ENCODE assay signal across 8 mouse cellular contexts in the genomic region with DNA sequence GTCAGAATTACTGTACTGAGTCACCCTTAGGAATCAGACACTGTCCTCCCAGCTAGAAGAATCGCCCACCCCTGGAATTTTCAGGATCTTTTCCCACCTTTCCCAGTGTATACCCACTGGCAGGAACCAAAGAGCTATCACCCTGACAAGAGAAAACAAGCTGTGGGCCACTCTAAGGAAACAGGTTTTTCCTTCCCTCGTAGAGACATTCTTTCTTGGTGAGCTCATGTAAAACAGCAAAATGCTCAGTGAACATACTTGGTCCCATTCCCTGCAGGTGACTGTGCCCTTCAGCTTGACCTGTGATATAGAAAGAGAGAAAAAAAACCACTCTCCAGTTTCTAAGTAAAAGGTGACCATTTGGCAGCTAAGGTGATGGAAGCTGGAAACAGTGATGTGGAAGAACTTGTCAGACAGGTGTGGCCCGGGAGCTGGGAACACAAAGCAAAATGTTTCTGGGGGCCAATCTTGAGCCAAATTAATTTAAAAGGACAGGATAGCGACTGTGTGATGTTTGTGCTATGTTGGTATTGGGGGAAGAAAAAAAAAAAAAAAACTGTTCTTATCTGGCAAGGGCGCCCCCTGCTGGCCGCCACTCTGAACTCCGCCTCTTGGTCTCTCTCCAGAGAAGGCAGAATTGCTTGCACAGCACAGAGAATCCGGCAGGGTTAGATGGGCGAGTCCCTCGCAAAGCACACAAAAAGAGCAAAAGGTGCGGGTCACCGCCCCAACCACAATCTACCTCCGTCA.
DNase-seq lines count a peak whose midpoint lies in the region; ATAC-seq lines count a peak whose summit lies in the region.

No protein-coding gene starts in this region.

- H3K4me3 ChIP-seq in hindbrain, embryonic 14.5 days (replicated peaks; ENCODE audit: low read length) = peak overlapping the region; percentile 19

- H3K27ac ChIP-seq in hindbrain, embryonic 14.5 days = no peak overlapping the region

- no peak overlapping the region for H3K9ac ChIP-seq in hindbrain, embryonic 14.5 days

- H3K4me1 ChIP-seq in hindbrain, embryonic 14.5 days (replicated peaks; ENCODE audit: control insufficient read depth, insufficient read depth, low read length) = peaks cover 12% of the 10 kb centered on the region

- whole genome bisulfite sequencing in hindbrain, embryonic 14.5 days = 22% methylated on average over 13 of the region's 13 CpGs

- no peaks in the 10 kb centered on the region for H3K9me3 ChIP-seq in hindbrain, embryonic 14.5 days (ENCODE audit: control insufficient read depth, low read length)

- no peaks in the 10 kb centered on the region for H3K36me3 ChIP-seq in hindbrain, embryonic 14.5 days (replicated peaks; ENCODE audit: control insufficient read depth, insufficient read depth)

- peak; percentile 55 for DNase-seq in T-cell, adult 2 months (ENCODE audit: low spot score)
- peak; percentile 79 to 87 for DNase-seq in cerebellum, postnatal 25 days
- peak; percentile 80 to 82 for DNase-seq in frontal cortex, postnatal 36 days (ENCODE audit: low spot score in 2 of 2)
- peak; percentile 89 for DNase-seq in hindbrain, embryonic 14.5 days (ENCODE audit: low spot score)
- DNase-seq in layer of hippocampus, postnatal 36 days = peak; percentile 63 to 67
- DNase-seq in lung, postnatal 36 days = peak; percentile 93
- peak; percentile 79 to 84 for DNase-seq in right cerebral cortex, postnatal 10 days (ENCODE audit: low spot score in 2 of 2)
- peak; percentile 88 for DNase-seq in urinary bladder, postnatal 14 days (ENCODE audit: low spot score)

- ATAC-seq in hindbrain, embryonic 14.5 days (ENCODE audit: low FRiP score) = peak; percentile 68

- no peaks in the 10 kb centered on the region for H3K27me3 ChIP-seq in hindbrain, embryonic 14.5 days (ENCODE audit: control insufficient read depth, insufficient read depth, low read length)

- H3K4me2 ChIP-seq in hindbrain, embryonic 14.5 days (replicated peaks) = peak overlapping the region; percentile 47
